Mouse (Mus musculus): ENCODE measurements at regions not wholly inside any gene's neighbourhood (a gene's known extent, or its start where the extent isn't known, plus 50 kb on each side); places are given as distances from the start of the nearest gene placed in this dataset.

- no peaks in the 10 kb centered on the region for H3K27me3 ChIP-seq (ENCODE audit: control insufficient read depth, insufficient read depth, low read length)
- H3K4me2 ChIP-seq (replicated peaks; ENCODE audit: low read depth): no peak overlapping the region
- TF ChIP-seq CTCF (IDR thresholded peaks at IDR 0.05; ENCODE audit: low read depth) (peak; percentile 60), EP300 (optimal IDR thresholded peaks at IDR 0.05) (no peak)
- no peak overlapping the region for H3K9ac ChIP-seq (ENCODE audit: low read length)
- H3K36me3 ChIP-seq (ENCODE audit: control insufficient read depth, insufficient read depth, low read length): no peaks in the 10 kb centered on the region
- DNase-seq (ENCODE audit: low spot score) (no peak), ATAC-seq (ENCODE audit: low FRiP score, low TSS enrichment) (no peak)
- no peaks in the 10 kb centered on the region for H3K4me1 ChIP-seq (replicated peaks; ENCODE audit: control insufficient read depth, insufficient read depth)
- no peak overlapping the region for H3K27ac ChIP-seq (replicated peaks)
- no peak overlapping the region for H3K4me3 ChIP-seq (ENCODE audit: low read depth, low read length)
- H3K9me3 ChIP-seq (ENCODE audit: control insufficient read depth, low read length): no peaks in the 10 kb centered on the region
Observed at GRCm38 (mm10) chr19:52623496-52623895, 359.4 kb downstream of the Ins1 start.

DNA sequence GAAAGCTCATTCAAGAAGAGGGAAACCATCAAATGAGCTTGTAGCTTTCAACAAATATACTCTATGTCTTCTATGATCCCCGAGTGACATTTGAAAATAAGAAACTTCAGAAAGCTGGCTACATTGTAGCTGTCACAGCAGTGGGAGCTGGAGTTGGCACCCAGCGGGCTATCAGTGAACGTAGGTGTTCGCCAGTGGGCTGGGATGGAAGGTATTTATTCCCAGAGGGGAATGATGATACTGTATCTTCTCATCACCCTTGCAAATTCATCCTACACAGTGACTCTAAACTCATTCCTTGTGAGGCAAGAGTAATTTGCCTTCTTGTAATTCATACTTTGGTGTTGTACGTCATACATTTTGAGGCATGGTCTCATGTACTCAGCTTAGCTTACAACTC, 349.3 kb downstream of the Ins1 start:
- no peak for DNase-seq (ENCODE audit: low spot score)
- no peaks in the 10 kb centered on the region for H3K36me3 ChIP-seq (ENCODE audit: control insufficient read depth, insufficient read depth, low read length)
- ATAC-seq (ENCODE audit: low FRiP score, low TSS enrichment): no peak
- no peak overlapping the region for H3K9ac ChIP-seq (ENCODE audit: low read length)
- WGBS: 80% methylated on average over 5 of the region's 5 CpGs
- H3K4me2 ChIP-seq (replicated peaks; ENCODE audit: low read depth): no peak overlapping the region
- H3K27me3 ChIP-seq (ENCODE audit: control insufficient read depth, insufficient read depth, low read length): no peaks in the 10 kb centered on the region
- H3K9me3 ChIP-seq (ENCODE audit: control insufficient read depth, low read length): no peaks in the 10 kb centered on the region
- H3K27ac ChIP-seq (replicated peaks): no peak overlapping the region
- TF ChIP-seq EP300 (optimal IDR thresholded peaks at IDR 0.05) (no peak), CTCF (IDR thresholded peaks at IDR 0.05; ENCODE audit: low read depth) (no peak)
- H3K4me3 ChIP-seq (ENCODE audit: low read depth, low read length): no peak overlapping the region
- no peaks in the 10 kb centered on the region for H3K4me1 ChIP-seq (replicated peaks; ENCODE audit: control insufficient read depth, insufficient read depth)

DNA sequence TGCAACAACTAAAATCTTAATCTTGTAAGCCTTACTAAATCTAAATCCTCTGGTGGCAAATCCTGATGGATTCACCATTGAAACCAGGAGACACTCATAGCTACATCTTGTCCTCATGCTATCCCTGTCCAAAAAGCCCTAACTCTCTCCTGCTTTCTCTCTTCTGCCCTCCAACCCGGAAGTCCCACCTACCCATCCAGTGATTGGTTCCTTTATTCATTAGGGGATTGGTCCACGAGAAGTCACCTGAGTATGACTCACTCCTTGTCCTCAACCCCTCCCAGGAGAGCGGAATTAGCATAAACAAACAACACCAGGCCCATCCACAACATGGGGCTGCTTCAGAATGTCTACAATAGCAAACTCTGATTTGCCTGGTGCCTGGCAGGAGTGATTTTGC, 342.8 kb downstream of the Ins1 start:
- DNase-seq (ENCODE audit: low spot score) (no peak), ATAC-seq (ENCODE audit: low FRiP score, low TSS enrichment) (no peak)
- H3K4me3 ChIP-seq (ENCODE audit: low read depth, low read length): no peak overlapping the region
- no peaks in the 10 kb centered on the region for H3K9me3 ChIP-seq (ENCODE audit: control insufficient read depth, low read length)
- 69% methylated on average over 3 of the region's 3 CpGs for WGBS
- no peaks in the 10 kb centered on the region for H3K4me1 ChIP-seq (replicated peaks; ENCODE audit: control insufficient read depth, insufficient read depth)
- H3K4me2 ChIP-seq (replicated peaks; ENCODE audit: low read depth): no peak overlapping the region
- no peaks in the 10 kb centered on the region for H3K27me3 ChIP-seq (ENCODE audit: control insufficient read depth, insufficient read depth, low read length)
- no peaks in the 10 kb centered on the region for H3K36me3 ChIP-seq (ENCODE audit: control insufficient read depth, insufficient read depth, low read length)
- H3K9ac ChIP-seq (ENCODE audit: low read length): no peak overlapping the region
- TF ChIP-seq EP300 (optimal IDR thresholded peaks at IDR 0.05): no peak
- TF ChIP-seq CTCF (IDR thresholded peaks at IDR 0.05; ENCODE audit: low read depth): no peak
- no peak overlapping the region for H3K27ac ChIP-seq (replicated peaks)

DNA sequence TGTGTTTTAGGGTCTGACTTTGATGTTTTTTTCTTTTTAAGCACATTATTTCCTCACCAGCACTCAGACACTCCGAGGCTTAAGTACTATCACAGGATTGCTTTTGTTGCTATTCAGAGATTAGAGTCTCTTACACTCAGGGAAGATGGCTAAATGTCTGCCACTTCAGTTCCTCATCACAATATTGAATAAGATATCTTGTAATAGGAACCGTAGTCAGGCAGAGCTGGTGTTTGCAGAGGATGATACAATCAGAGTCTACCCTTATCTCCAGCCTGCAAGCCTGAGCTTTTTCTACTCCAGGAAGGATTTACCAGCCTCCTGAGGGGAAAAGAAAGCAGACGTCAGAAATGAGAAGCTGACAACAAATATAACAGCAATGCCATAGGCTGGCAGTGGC, 336.3 kb downstream of the Ins1 start:
- H3K9me3 ChIP-seq (ENCODE audit: control insufficient read depth, low read length): no peaks in the 10 kb centered on the region
- ATAC-seq (ENCODE audit: low FRiP score, low TSS enrichment) (no peak), DNase-seq (ENCODE audit: low spot score) (no peak)
- no peaks in the 10 kb centered on the region for H3K27me3 ChIP-seq (ENCODE audit: control insufficient read depth, insufficient read depth, low read length)
- no peak overlapping the region for H3K4me3 ChIP-seq (ENCODE audit: low read depth, low read length)
- WGBS: 24% methylated on average over 3 of the region's 3 CpGs
- no peak for TF ChIP-seq CTCF (IDR thresholded peaks at IDR 0.05; ENCODE audit: low read depth)
- no peak for TF ChIP-seq EP300 (optimal IDR thresholded peaks at IDR 0.05)
- H3K4me2 ChIP-seq (replicated peaks; ENCODE audit: low read depth): no peak overlapping the region
- no peak overlapping the region for H3K9ac ChIP-seq (ENCODE audit: low read length)
- H3K4me1 ChIP-seq (replicated peaks; ENCODE audit: control insufficient read depth, insufficient read depth): no peaks in the 10 kb centered on the region
- H3K36me3 ChIP-seq (ENCODE audit: control insufficient read depth, insufficient read depth, low read length): no peaks in the 10 kb centered on the region
- H3K27ac ChIP-seq (replicated peaks): no peak overlapping the region

GRCm38 (mm10) chr19:52565401-52565800, 301.3 kb downstream of the Ins1 start:
- Histone ChIP-seq H3K4me3 (ENCODE audit: low read depth, low read length) (no peak overlapping the region), H3K27ac (replicated peaks) (no peak overlapping the region), H3K27me3 (ENCODE audit: control insufficient read depth, insufficient read depth, low read length) (no peaks in the 10 kb centered on the region), H3K9ac (ENCODE audit: low read length) (no peak overlapping the region), H3K4me2 (replicated peaks; ENCODE audit: low read depth) (no peak overlapping the region), H3K36me3 (ENCODE audit: control insufficient read depth, insufficient read depth, low read length) (no peaks in the 10 kb centered on the region), H3K9me3 (ENCODE audit: control insufficient read depth, low read length) (no peaks in the 10 kb centered on the region), H3K4me1 (replicated peaks; ENCODE audit: control insufficient read depth, insufficient read depth) (no peaks in the 10 kb centered on the region)
- no peak for DNase-seq (ENCODE audit: low spot score)
- 74% methylated on average over 4 of the region's 4 CpGs for WGBS
- TF ChIP-seq EP300 (optimal IDR thresholded peaks at IDR 0.05) (no peak), CTCF (IDR thresholded peaks at IDR 0.05; ENCODE audit: low read depth) (no peak)
- ATAC-seq (ENCODE audit: low FRiP score, low TSS enrichment): no peak

DNA sequence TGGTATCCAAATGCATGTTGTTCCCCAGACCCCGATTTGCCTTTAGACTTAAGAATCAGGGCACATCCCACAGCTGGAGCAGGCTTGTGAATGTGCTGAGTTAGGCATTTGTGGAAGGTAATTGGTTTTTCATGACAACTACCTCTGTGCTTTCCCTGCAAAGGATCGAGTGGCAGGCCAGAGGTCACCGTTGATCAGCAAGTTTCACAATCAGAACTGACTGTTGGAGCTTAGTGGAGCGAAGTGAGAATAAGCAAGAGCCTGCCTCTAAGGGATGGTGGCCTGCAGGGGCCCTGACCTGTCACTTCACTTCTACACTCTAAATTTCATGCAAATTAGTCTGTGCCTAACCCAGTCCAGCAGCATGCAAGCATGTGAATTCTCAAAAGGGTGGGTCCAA, 270.7 kb downstream of the Ins1 start:
- WGBS: 34% methylated on average over 4 of the region's 4 CpGs
- no peak overlapping the region for H3K4me3 ChIP-seq (ENCODE audit: low read depth, low read length)
- DNase-seq (ENCODE audit: low spot score): no peak
- no peaks in the 10 kb centered on the region for H3K27me3 ChIP-seq (ENCODE audit: control insufficient read depth, insufficient read depth, low read length)
- TF ChIP-seq EP300 (optimal IDR thresholded peaks at IDR 0.05): no peak
- TF ChIP-seq CTCF (IDR thresholded peaks at IDR 0.05; ENCODE audit: low read depth): no peak
- no peak for ATAC-seq (ENCODE audit: low FRiP score, low TSS enrichment)
- no peak overlapping the region for H3K27ac ChIP-seq (replicated peaks)
- no peaks in the 10 kb centered on the region for H3K9me3 ChIP-seq (ENCODE audit: control insufficient read depth, low read length)
- no peaks in the 10 kb centered on the region for H3K4me1 ChIP-seq (replicated peaks; ENCODE audit: control insufficient read depth, insufficient read depth)
- H3K4me2 ChIP-seq (replicated peaks; ENCODE audit: low read depth): no peak overlapping the region
- no peak overlapping the region for H3K9ac ChIP-seq (ENCODE audit: low read length)
- H3K36me3 ChIP-seq (ENCODE audit: control insufficient read depth, insufficient read depth, low read length): no peaks in the 10 kb centered on the region
